Mouse (Mus musculus) gonadal fat pad, adult 2 months (tissue): ENCODE results near the gene Tmem262. TPM values are rescaled to one million over a fixed set of nuclear protein-coding genes. Genes with fewer than 3 reads are reported as not detected.

ENCODE experiments used
- DNase-seq: peaks from one replicate; pipeline ENCODE4 v3.0.0-alpha.2; 2012; ENCODE audit warnings: low read depth
- polyA plus RNA-seq: library from polyadenylated mRNA; depleted of rRNA; stranded (reverse); fragments of >200 nt; gene quantifications from 2 replicates; pipeline ENCODE4 v1.2.3, GENCODE M21; 2012; rRNA removed

Tmem262 gene
- polyA plus RNA-seq, 1 experiment, result not detected

DNA sequence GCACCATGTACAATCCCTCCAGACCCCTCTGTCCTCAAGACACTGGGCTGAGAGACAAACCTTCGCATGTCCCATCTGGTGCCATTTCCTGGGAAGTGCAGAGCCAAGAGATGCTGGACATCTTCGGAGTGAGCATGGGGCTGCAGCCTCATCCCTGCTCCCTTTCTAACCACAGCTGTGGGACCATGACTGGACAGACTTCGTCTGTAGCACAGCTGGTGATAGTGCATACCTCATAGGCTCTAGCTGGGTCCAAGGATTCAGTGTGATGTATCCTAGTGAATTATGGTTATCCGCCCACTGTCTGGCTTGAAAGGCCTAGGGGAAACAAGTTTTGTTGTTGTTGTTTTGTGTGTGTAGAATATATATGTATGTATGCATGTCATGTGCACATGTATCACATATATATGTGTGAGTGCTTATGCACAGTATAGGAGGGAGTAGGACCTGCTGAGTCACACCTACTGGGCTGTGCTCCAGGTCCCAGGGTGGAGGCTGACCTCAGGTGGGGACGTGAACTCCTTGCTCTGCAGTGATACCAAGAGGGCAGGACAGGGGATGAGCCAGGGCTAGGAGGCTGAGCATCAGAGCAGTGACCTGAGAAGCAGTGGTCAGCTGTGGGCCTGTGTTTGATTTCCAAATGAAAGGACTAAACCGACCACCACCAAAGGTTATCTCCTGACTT, 22.5 kb downstream of the Tmem262 start:
- DNase-seq, result no peak

DNA sequence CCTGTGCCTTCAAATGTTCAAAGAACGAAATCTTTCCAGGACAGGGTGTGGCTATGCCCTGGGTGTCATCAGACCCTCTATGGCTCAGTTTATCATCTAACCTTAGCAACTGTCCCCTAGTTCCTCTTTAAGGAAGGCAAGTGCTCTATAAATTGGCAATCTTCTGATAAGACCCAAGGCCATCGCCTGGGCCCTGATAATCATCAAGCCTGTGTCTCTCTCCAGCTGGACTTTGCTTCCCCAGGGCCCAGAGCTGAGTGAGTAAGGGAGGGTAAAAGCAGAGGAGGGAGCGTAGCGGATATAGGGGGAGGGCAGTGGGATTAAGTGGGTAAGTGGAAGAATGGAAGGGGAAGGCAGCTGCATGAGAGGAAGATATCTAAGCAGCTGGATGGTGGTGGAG, 24.6 kb downstream of the Tmem262 start:
- DNase-seq, result no peak

DNA sequence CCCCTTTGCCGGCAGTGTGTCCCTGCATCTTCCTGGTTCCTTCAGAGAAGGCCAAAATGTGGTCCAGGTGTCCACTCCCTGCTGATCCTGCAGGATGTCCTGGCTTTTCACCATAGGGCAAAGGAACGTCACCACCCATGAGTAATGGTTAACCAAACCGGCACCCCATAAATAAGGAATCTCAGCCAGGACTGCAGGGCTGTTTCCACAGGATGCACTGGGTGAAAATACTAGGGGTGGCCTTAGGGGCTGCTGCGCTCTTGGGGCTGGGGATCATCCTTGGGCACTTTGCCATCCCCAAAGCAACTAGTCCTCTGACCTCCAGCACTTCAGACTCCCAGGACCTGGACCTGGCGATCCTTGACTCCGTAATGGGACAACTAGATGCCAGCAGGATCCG, 25.8 kb downstream of the Tmem262 start, which contains the start of gene Naaladl1:
TSS of gene Naaladl1 (plus strand) at position 197 of the 400 bp plus-strand sequence.
- no peak for DNase-seq

DNA sequence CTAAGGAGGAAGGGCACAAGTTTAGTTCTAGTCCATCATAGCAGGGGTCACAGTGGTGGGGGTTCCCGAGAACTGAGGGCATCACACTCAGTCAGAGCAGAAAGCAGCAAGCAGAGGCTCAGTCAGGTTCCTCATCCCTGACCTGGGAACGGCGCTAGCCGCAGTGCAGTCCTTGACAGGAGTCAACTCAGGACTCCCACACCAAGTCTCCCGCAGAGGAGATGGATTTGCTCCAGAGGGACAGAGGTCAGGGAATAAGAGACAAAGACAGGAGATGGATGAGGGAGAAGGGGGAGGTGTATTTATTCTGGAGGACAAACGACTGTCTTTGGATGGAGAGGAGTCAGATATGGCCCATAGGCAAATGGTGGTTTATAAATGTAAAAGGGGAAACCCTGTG, 33.3 kb downstream of the Tmem262 start:
- DNase-seq, result no peak

DNA sequence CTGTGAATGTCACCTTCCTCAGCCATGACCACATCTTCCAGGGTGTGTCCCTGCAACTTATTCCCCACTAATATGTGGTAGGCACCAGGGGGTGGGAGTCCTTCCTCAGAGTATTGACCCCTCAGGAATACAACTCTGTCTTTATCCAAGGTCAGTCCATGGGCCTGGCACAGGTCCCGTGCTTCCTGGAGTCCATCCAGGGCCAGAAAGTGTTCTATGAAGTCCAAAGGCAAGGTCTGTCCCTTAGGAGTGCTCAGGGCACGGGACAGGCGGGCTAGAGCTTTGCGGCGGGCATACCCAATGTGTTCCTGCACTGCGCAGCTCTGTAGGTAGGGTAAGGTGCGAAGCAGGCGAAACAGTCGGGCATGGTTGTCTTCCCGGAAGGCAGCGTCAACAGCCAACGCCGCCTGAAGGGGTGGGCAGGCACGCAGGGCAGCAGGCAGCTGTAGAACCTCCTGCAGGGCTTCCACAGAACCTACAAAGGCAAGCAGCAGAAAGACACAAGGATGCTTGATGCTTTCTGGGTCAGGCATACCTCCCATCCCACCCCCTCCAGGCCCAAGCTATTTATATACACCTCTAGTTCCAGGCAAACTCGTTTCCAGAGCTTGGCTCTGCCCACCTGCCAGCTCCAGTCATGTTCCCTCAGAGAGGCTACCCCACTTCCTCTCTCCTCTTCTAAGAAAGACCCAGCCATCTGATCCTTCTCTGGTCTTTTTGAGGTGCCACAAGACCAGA, 36.4 kb downstream of the Tmem262 start:
- DNase-seq, result no peak

DNA sequence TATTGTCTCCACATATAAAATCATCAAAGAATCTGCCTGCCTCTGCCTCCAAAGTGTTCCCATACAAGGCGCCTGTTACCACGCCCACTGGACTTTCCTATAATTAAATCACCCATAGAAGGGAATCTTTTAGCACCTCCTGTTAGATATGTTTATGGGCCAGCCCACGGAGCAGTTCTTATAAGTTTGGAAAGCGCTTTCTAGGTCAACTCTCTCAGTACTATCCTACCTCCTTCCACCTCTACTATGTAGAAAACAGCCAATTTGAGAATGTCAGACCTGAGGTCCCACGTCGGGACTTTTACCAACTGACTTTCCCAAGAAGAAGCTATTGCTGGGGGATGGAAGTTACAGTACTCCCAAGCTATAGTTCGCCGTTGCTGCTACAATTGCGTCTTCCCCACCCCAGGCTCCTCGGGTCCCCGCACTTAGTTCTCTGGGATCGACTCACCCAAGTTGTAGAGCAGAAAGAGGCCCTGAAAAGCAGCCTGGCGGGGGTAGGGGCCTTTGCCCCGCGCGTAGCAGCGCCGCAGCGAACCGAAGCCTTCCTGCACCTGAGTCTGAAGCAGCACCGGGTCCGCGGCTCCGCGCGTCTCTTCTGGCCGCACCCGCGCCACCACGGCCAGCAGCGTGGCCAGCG, 37.6 kb downstream of the Tmem262 start:
- DNase-seq, result no peak

DNA sequence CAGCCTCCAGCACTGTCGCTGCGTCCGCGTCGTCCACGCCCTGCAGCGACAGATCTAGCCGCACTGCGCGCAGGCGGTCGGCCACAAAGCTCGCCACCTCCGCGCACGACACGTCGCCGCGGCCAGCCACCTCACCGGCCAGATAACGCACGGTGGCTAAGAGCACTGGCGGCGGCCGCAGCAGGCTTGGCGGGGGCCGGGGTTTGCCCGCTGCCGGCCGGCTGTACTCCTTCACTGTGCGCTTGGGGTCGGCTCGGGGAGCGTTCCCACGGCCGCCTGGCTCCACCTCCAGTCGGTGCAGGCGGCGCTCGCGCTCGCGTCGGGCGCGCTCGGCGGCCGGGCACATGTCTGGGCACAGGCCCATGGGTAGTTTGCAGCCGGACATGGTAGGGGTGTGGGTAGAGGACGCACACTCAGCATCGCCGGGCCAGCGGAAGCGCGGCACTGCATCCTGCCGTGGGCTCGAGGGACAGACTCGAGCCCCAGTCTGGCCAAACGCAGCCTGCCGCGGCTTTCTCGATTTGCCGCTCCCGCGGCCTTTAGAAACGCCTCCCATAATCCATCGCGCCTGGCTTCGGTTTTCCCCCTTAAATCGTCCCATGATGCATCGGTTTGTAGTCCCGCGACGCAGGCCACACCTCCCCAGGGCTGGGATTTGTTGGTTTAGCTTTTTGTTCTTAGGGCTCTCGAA, 38.3 kb downstream of the Tmem262 start, which contains the start of gene Sac3d1:
TSS of gene Sac3d1 (minus strand) at position 665 of the 691 bp plus-strand sequence.
- peak; percentile 82 for DNase-seq

DNA sequence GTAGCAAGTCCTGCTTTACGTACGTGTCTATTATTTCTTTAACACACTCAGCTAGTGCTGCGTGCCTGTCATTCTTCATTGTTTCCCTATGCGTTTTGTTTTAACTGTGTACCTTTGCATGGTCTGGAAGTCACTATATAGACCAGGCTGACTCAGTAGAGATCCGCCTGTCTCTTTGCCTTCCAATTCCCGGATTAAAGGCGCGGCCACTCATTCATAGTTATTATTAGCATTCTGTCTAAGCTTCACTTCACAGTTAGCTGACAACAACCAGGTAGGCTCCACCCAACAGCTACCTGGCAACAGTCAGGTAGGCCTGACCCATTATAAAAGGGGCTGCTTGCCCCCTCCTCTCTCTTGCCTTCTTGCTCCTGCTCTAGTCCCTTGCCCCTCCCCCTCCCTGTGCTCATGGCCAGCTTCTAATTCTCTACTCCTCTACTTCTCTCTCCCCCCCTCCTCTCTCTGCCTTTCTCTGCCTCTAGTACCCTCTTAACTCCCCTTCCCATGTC, 38.9 kb downstream of the Tmem262 start:
- DNase-seq, result no peak

DNA sequence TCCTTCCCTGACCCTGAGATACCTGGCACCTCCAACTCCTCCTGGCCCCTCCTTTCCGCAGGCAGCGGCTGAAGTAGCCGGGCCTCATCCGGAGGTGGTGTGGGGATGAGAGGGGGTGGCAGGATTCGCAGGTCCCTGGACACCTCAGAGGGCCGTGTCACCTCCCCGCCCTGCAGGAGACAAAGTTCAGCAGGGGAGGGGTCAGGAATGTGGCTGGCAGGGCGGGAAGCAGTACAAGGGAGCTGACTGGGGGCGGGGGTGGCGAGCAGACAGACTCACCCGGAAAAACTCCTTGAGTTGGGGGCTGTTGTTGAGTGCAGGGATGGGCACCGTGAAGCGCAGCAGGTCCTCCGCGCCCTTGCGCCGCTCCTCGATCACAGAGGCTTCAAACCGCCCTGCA, 41.9 kb downstream of the Tmem262 start:
- no peak for DNase-seq

DNA sequence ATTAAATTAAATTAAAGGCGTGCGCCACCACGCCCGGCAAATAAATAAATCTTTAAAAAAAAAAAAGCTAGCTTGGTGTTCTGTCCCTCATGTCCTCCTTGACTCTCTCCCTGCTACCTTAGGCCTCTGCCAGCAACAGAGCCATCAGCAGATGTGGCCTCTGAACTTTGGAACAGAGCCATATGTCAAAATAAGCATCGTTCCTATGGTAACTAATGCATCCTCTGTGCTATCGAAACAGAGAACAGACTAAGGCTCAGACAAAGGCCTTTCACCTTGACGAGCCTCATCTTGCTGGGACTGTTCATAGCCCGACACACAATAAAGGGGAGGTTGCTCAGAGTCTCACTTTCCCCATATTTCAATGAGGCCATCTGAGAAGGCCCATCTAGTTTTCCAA, 43.5 kb downstream of the Tmem262 start:
- DNase-seq, result no peak

DNA sequence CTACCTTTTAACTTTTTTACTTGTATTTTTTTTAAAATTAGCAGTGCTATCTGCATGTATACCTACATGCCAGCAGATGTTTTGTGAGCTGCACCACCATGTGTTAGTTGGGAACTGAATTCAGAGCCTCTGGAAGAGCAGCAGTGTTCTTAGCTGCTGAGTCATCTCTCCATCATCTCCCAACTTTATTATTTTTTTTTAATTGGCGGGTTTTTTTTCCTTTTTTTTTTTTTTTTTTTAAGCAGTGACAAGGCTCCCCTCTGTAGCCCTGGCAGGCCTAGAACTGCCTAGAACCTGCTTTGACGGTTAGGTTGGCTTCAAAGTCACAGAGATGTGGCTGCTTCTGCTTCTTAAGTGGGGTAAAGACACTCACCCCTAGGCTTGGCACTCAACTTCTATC, 45.1 kb downstream of the Tmem262 start:
- DNase-seq, result no peak

DNA sequence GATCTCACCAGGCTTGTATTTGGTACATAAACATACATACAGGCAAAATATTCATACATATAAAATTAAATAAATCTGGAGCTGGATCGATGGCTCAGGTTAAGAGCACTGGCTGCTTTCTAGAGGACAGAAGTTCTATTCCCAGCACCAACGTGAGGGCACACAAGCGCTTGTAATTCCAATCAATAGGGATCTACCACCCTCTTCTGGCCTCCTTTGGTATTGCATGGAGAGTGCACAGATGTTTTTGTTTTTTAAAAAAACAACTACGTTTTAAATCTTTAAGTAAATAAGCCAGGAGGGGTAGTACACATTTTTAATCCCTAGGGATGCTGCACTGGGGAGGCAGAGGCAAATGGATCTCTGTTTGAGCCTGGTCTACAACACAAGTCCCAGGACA, 46.5 kb downstream of the Tmem262 start:
- no peak for DNase-seq

DNA sequence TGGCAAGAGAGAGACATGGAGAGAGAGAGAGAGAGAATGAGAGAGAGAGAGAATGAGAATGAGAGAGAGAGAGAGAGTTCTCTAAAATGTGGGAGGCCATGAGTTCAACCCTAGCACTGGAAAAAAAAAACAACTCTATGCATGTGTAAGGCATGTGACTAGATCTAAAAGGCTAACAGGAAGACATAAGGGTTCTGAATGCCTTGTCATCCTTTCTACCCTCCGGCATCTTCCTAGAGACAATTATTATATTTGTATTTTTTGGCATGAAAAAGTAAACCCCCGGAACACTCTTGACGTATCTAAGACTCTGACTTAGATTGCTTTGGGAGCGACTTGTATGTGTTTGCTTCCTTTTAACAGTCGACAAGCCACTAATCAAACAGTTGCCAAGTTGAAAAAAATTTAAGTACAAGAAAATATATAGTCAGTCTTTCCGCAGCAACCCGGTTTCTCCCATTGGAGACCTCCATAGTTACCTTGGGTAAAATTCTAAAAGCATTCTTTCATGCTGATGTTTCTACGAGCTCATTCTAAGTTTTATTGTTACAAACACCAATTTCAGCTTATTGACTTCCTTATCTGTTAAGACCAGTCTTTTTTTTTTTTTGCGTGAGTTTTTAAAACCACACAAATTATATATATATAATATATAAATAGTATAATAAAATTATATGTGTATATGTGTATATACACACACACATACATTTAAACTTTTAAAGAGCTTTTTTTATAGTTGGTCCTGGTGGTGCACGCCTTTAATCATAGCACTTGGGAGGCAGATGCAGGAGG, 47.2 kb downstream of the Tmem262 start:
- DNase-seq, result no peak

DNA sequence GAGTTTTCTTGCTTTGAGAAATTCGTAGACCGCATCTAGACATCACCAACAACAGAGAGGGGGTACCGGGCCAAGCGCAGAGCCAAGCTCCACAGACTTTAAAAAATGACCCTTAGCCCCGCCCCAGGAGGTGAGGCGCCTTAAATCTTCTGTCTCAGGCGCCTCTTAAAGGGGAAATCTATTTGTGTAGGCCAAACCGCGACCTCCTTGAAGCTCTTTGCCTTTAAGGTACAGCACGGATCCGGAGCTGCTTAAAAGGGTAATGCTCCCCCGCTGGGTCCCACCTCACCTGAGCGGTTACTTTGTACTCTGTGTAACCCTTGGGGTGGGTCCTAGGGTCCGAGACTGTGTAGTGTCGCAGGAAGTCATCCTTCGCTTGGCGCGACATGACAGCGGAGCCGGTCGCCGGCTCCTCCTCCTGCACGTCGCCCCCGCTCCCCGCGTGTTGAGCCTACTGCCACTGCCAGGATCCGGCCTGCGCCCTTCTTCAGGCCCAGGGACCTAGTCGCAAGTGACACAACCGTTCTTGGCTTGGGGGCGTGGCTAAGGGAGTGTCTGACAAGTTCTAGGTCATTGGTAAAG, 48.0 kb downstream of the Tmem262 start, which contains the start of gene Snx15:
TSS of gene Snx15 (minus strand) at position 545 of the 582 bp plus-strand sequence.
- DNase-seq, result peak; percentile 74

Other genes with a start within 250 kb of the Tmem262 start
- 15.1 and 15.9 TPM in 2 replicates for gene Frmd8, start 204.8 kb upstream of the Tmem262 start, polyA plus RNA-seq
- 17.3 and 25.7 TPM in 2 replicates for gene Slc25a45, start 202.2 kb upstream of the Tmem262 start, polyA plus RNA-seq
- 0.70 and 0.75 TPM in 2 replicates for gene Tigd3, start 185.9 kb upstream of the Tmem262 start, polyA plus RNA-seq
- 71.5 and 79.4 TPM in 2 replicates for gene Dpf2, start 167.0 kb upstream of the Tmem262 start, polyA plus RNA-seq
- gene Cdc42ep2, start 155.2 kb upstream of the Tmem262 start, polyA plus RNA-seq, result 12.9 and 17.6 TPM in 2 replicates
- 29.1 and 43.2 TPM in 2 replicates for gene Pola2, start 115.8 kb upstream of the Tmem262 start, polyA plus RNA-seq
- gene Slc22a20, start 93.9 kb upstream of the Tmem262 start, polyA plus RNA-seq, result not detected in 2 replicates
- 70.6 and 85.2 TPM in 2 replicates for gene Capn1, start 64.1 kb upstream of the Tmem262 start, polyA plus RNA-seq
- gene Syvn1, start 33.5 kb upstream of the Tmem262 start, polyA plus RNA-seq, result 55.6 and 104 TPM in 2 replicates
- gene Mrpl49, start 22.2 kb upstream of the Tmem262 start, polyA plus RNA-seq, result 28.3 and 29.0 TPM in 2 replicates
- gene Fau, start 22.2 kb upstream of the Tmem262 start, polyA plus RNA-seq, result 1,249 and 1,627 TPM in 2 replicates
- 60.6 and 60.9 TPM in 2 replicates for gene Znhit2, start 18.8 kb upstream of the Tmem262 start, polyA plus RNA-seq
- gene Tm7sf2, start 11.7 kb upstream of the Tmem262 start, polyA plus RNA-seq, result 98.2 and 115 TPM in 2 replicates
- 56.9 and 64.6 TPM in 2 replicates for gene Vps51, start 2.8 kb upstream of the Tmem262 start, polyA plus RNA-seq
- 0.20 and 0.23 TPM in 2 replicates for gene Gm28374, start 2.2 kb downstream of the Tmem262 start, polyA plus RNA-seq
- gene Zfpl1, start 4.9 kb downstream of the Tmem262 start, polyA plus RNA-seq, result 106 and 118 TPM in 2 replicates
- gene Cdca5, start 5.0 kb downstream of the Tmem262 start, polyA plus RNA-seq, result 1.0 TPM in 2 replicates
- gene AC131692.1, start 14.4 kb downstream of the Tmem262 start, polyA plus RNA-seq, result 0.37 TPM in 1 of 2 replicates, not detected in the other
- gene Naaladl1, start 25.7 kb downstream of the Tmem262 start, polyA plus RNA-seq, result 0.06 and 0.12 TPM in 2 replicates
- gene Sac3d1, start 38.6 kb downstream of the Tmem262 start, polyA plus RNA-seq, result 25.5 and 26.0 TPM in 2 replicates
- gene Snx15, start 48.3 kb downstream of the Tmem262 start, polyA plus RNA-seq, result 27.6 and 31.0 TPM in 2 replicates
- gene Batf2, start 61.0 kb downstream of the Tmem262 start, polyA plus RNA-seq, result 2.8 and 2.9 TPM in 2 replicates
- 141 and 162 TPM in 2 replicates for gene Arl2, start 61.5 kb downstream of the Tmem262 start, polyA plus RNA-seq
- 0.16 and 0.22 TPM in 2 replicates for gene Majin, start 104.4 kb downstream of the Tmem262 start, polyA plus RNA-seq
- gene Gpha2, start 146.3 kb downstream of the Tmem262 start, polyA plus RNA-seq, result 1.7 and 2.8 TPM in 2 replicates
- gene Ppp2r5b, start 155.8 kb downstream of the Tmem262 start, polyA plus RNA-seq, result 54.3 and 61.5 TPM in 2 replicates
- gene Atg2a, start 161.6 kb downstream of the Tmem262 start, polyA plus RNA-seq, result 23.4 and 25.0 TPM in 2 replicates
- gene Ehd1, start 196.7 kb downstream of the Tmem262 start, polyA plus RNA-seq, result 156 and 198 TPM in 2 replicates
- gene Cdc42bpg, start 226.4 kb downstream of the Tmem262 start, polyA plus RNA-seq, result 16.2 and 16.6 TPM in 2 replicates